Mouse (Mus musculus) ES-CJ7 (cell line): ENCODE results near the gene Mss51.

Source experiments
- DNase-seq: peaks from one replicate; pipeline ENCODE4 v3.0.0; 2011; ENCODE audit warnings: low read depth, low spot score

Gene Mss51

GRCm38 (mm10) chr14:20496603-20497002 lies at the start of gene Mss51:
Gene Mss51 (minus strand): TSS chr14:20496901.
- DNase-seq: no peak

- DNase-seq: peak; percentile 96
Observed at GRCm38 (mm10) chr14:20546415-20546814, 49.7 kb upstream of the Mss51 start, which contains the start of gene Ppp3cb. Gene Ppp3cb (minus strand): TSS chr14:20546573.

GRCm38 (mm10) chr14:20545529-20546331 lies 49.0 kb upstream of the Mss51 start:
- DNase-seq: peak; percentile 79

- DNase-seq: no peak
Observed at GRCm38 (mm10) chr14:20544467-20545411, 48.0 kb upstream of the Mss51 start.

GRCm38 (mm10) chr14:20529643-20530042 lies 32.9 kb upstream of the Mss51 start:
- no peak for DNase-seq

- no peak for DNase-seq
Observed at GRCm38 (mm10) chr14:20520179-20520578, 23.5 kb upstream of the Mss51 start.

GRCm38 (mm10) chr14:20508424-20508823 lies 11.7 kb upstream of the Mss51 start:
- no peak for DNase-seq

- no peak for DNase-seq
Observed at GRCm38 (mm10) chr14:20502966-20503365, 6.3 kb upstream of the Mss51 start.

- DNase-seq: no peak
Observed at GRCm38 (mm10) chr14:20499982-20500381, 3.3 kb upstream of the Mss51 start.

- no peak for DNase-seq
Observed at GRCm38 (mm10) chr14:20486031-20486430, 10.7 kb downstream of the Mss51 start.

- no peak for DNase-seq
Observed at GRCm38 (mm10) chr14:20482051-20482751, 14.5 kb downstream of the Mss51 start.

GRCm38 (mm10) chr14:20481211-20481610 lies 15.5 kb downstream of the Mss51 start:
- DNase-seq: peak; percentile 62

GRCm38 (mm10) chr14:20480195-20480579 lies 16.5 kb downstream of the Mss51 start:
- no peak for DNase-seq

GRCm38 (mm10) chr14:20479291-20480194 lies 17.2 kb downstream of the Mss51 start, which contains the start of gene Anxa7:
Gene Anxa7 (minus strand): TSS chr14:20480133.
- peak; percentile 93 for DNase-seq

- peak; percentile 63 for DNase-seq
Observed at GRCm38 (mm10) chr14:20478801-20479200, 17.9 kb downstream of the Mss51 start.

GRCm38 (mm10) chr14:20478385-20478784 lies 18.3 kb downstream of the Mss51 start:
- DNase-seq: no peak

GRCm38 (mm10) chr14:20477261-20478025 lies 19.3 kb downstream of the Mss51 start:
- DNase-seq: no peak

GRCm38 (mm10) chr14:20460216-20460615 lies 36.5 kb downstream of the Mss51 start:
- DNase-seq: no peak

- DNase-seq: no peak
Observed at GRCm38 (mm10) chr14:20458378-20458777, 38.3 kb downstream of the Mss51 start.

- no peak for DNase-seq
Observed at GRCm38 (mm10) chr14:20452929-20453328, 43.8 kb downstream of the Mss51 start.
